Mouse (Mus musculus) cerebral cortex, adult 2 months (tissue): Measurements from ENCODE around the gene Srbd1.

ENCODE experiments used
- WGBS: fragments of 180-500 bp; shearing (Covaris S2); methylation state at CpG from one replicate; pipeline ENCODE4 v1.1.7; 2018; 5-methylcytosine and 5-hydroxymethylcytosine counted together

Gene Srbd1

DNA sequence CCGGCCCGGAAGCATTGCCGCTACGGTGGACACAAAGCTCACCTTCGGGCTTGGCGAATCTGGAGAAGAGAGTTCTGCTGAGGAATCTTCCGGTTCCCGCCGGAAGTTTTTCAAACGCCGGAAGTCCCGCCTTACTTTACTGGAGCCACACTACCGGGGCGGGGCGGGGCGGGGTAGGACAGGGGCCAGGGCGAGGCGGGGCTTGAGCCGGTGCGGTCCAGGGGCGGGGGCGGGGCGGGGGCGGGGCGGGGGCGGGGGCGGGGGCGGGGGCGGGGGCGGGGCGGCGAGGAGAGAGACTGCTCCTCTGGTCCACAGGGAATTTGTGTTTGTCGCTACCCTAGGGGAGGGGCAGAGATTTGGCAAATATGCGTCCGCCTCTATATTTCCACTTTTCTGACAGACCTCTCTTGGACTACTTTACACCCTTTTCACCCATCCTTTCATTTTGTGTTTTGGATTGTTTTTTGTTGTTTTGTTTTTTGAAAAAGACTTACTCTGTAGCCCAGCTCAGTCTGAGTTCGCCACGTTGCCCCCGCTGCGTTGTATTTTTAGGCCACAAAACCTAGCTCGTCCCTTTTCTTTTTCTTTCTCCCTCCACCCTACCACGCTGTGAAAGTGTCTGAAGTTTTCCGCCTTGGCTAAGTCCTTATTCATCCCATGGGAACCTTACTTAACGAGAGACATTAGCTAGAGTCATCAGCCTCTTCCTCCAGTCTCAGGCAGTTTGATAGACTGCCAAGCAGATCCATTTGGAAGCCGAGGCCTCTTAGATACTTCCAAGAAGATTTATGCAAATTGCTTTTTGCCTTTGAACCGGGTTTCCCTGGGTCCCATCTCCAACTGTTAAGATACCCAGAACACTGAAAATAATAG, at the start of gene Srbd1:
Gene Srbd1, minus strand, starts transcription at position 97 of the 873 bp plus-strand sequence.
- 1% methylated on average over 29 of the region's 45 CpGs for WGBS

GRCm38 (mm10) chr17:86193979-86194378, 49.0 kb upstream of the Srbd1 start:
- WGBS, result 91% methylated on average over 6 of the region's 6 CpGs

- WGBS, result 82% methylated on average over 1 of the region's 1 CpGs
Observed at GRCm38 (mm10) chr17:86187777-86188176, 42.8 kb upstream of the Srbd1 start.

DNA sequence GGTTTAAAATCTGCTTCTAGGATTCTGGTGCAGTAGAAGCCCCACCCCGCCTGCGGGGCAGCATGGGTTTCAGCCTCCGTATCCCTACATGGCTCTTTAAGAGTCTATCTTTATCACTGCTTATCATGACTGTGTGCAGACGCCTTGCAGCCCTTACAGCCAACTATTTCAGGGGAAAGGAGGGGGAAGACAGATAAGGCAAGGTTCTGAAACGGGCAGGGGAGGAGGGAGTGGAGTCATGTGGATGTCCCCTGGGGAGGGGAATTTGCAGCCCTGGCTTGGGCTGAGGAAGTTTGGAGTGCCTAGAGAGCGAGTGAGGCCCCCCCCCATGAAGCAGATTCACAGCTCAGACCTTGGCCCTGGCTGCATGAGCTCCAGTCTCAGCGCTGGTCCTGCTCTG, 40.6 kb upstream of the Srbd1 start:
- WGBS, result 24% methylated on average over 7 of the region's 7 CpGs

- 44% methylated on average over 9 of the region's 9 CpGs for WGBS
Observed at GRCm38 (mm10) chr17:86184552-86185209, 39.7 kb upstream of the Srbd1 start.

GRCm38 (mm10) chr17:86183788-86184187, 38.8 kb upstream of the Srbd1 start:
- WGBS, result 29% methylated on average over 2 of the region's 2 CpGs

GRCm38 (mm10) chr17:86176722-86177121, 31.7 kb upstream of the Srbd1 start:
- WGBS, result 69% methylated on average over 7 of the region's 7 CpGs

DNA sequence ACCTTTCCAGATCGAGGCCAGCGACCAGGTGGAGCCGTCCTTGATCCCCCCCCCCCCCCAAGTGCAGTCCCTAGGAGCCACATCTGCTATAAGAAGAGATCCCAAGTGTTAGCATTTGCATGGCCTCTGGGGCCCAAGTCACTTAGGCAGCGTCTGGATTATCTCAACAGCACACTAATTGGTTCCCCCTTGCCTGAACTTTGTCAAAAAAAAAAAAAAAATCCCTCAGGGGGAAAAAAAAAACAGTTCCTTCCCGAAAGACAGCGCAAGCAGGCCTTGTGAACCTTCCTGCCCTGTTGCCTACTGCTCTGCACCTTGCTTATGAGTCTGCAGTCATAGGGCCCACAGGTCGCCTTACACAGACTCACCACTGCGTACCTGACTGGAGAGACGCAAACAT, 30.5 kb upstream of the Srbd1 start:
- WGBS, result 82% methylated on average over 9 of the region's 9 CpGs

DNA sequence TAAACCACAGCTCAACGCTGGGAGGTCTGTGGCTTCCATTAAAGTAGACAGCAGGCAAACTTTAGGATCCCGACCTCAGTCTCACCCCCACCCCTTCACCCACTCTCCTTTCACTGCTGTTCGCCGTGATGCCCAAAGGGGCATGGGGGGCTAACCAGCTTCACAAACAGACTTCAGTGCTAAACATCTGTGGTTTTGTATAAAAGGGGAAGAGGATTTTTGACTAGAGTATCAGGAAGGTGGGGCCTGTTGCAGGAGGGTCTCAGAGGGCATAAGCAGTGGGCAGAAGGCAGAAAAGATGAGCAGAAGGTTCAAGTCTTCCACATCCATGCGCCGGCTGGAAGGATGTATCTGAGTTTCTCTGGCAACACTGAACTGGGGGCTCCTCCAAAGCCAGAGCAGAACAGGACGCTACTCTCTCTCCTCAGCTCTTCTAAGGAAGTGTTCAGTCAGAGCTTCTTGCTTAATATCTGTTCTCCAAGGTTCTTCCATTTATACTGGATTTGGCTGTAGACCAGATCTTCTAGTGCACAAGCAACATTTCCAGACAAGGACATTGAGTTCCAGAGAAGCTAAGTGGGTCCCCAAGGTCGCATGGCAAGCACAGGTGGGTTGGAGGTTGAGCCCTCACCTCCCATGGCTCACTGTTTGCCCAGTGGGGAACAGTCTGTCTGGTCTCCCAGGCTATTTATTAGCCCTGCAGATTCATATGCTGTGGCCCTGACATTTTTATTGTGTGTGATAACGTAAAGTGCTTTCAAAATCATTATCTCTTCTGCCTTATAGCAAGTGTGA, 25.4 kb upstream of the Srbd1 start:
- 42% methylated on average over 9 of the region's 9 CpGs for WGBS

GRCm38 (mm10) chr17:86169092-86169491, 24.1 kb upstream of the Srbd1 start:
- WGBS, result 17% methylated on average over 6 of the region's 6 CpGs

- WGBS, result under 1% methylated on average over 64 of the region's 64 CpGs
Observed at GRCm38 (mm10) chr17:86168231-86168981, 23.4 kb upstream of the Srbd1 start.

- WGBS, result under 1% methylated on average over 110 of the region's 115 CpGs
Observed at GRCm38 (mm10) chr17:86167320-86168230, 22.6 kb upstream of the Srbd1 start, which contains the start of gene Prkce. Gene Prkce (plus strand): TSS chr17:86167785.

DNA sequence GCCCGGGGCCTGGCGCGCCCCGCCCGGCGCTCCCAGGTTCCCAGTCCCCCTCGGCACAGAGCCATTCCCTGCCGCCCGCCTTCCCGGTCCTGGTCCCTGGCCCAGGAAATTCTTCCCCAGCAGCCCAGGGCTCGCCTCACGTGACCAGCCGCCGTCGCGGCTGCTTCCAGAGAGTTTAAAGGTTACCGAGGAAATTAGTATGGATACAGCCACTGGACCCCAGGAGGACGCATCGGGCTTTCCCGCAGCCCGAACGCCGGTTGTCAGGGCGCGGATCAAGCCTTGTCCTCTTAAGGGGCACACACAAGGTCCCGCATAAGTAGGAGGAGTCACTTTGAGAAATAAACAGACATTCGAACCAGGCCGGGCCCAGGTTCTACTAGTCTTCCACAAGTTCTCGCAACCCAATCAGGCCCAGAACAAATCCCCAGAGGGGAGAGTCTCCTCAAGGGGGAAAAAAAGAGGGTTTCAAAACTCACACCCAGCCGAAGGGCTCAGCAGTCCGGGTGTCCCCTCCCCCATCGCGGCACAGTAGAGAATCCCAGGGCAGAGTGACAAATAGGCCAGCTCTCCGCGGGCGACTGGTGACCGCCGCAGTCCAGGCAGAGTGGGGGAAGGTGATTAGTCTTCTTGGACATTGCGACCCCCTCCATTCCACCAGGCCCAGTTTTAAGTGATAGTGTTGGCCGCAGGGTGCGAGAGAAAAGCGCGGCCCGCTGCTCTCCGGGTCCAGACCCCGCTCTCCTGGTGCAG, 21.8 kb upstream of the Srbd1 start:
- under 1% methylated on average over 46 of the region's 46 CpGs for WGBS

DNA sequence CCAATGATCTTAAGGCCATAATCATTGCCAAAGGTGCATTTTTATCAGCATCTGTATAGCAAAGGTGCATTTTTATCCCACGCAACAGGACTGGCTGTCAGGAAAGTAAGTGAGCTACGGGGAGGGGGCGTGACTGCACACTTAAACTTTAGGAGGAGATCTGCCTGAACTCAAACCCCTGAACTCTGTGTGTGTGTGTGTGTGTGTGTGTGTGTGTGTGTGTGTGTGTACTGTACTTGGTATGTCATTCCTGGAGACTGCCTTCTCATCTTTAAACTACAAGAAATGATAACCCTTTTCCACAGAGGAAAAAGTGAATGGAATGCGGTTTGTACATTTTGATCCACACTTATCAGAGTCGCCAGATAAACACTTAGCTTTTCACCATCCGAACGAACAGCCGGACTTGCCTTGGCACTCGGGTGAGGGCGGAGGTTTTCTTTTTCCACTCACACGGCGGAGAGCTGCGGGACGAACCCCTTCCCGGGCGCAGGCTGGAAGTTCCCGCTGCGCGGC, 21.1 kb upstream of the Srbd1 start:
- WGBS, result 12% methylated on average over 19 of the region's 19 CpGs

DNA sequence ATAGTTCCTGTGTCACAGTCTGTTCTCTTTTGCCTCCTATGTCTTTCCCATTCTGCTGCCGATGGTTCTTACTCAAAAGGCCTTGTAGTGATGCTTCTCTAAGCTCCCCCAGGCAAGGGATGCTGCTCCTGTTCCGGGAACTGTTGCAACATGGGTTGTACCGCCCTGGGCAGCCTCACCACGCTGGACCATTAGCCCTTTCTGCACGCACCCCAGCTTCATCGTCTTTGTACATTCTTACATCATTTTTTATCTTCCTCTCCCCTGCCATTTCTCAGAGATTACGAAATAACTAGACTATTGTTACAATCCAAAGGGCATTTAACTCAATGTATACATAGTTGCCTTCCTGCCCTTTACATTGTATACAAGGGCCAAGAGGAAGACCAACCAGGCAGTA, 19.4 kb upstream of the Srbd1 start:
- WGBS, result 91% methylated on average over 7 of the region's 7 CpGs

DNA sequence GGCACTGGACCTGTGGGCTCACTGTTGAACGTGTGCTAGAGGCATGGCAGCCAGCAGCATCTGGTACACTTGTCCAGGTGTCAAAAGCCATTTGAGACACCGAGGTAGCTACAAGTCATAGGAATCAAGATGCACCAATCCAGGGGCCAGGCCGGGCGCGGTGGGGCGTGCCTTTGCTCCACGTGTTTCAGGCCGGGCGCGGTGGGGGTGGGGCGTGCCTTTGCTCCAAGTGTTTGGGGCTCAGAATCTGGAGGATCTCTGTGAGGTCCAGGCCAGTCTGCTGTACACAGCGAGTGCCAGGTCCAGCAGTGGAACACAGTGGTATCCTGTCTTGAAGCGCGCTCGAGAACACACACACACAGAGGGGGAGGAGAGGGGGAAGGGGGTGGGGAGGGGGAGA, 17.7 kb upstream of the Srbd1 start:
- 76% methylated on average over 15 of the region's 15 CpGs for WGBS

DNA sequence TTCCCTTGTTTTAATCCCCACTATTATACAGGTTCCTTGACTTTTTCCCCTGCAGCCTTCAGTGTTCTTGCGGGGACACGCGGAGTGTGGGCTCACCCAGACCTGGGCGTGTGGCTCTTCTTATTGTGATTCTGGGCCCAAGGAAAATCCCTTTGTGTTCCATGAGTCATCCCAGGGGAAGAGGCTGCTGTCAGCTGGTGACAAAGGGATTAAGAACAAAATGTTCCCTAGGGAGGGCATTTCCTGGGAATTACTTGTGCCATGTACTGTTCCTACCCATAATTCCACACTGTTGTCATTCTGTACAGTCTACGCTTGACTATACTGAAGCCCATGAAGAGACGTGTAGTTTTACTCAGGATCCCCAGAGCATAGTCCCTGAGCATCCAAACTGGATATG, 12.0 kb upstream of the Srbd1 start:
- 76% methylated on average over 6 of the region's 6 CpGs for WGBS

- 9% methylated on average over 5 of the region's 5 CpGs for WGBS
Observed at GRCm38 (mm10) chr17:86150867-86151348, 5.9 kb upstream of the Srbd1 start.

- WGBS, result 95% methylated on average over 1 of the region's 1 CpGs
Observed at GRCm38 (mm10) chr17:86149726-86150125, 4.8 kb upstream of the Srbd1 start.
